Mouse (Mus musculus) brain, embryonic 14.5 days (tissue): ENCODE measurements around the gene Gripap1.

Experiments
- CTCF ChIP-seq: fragments of 200-500 bp; IDR thresholded peaks from 2 replicates; pipeline ENCODE4 v1.5.1; 2012; ENCODE audit warnings: inconsistent platforms, mild to moderate bottlenecking, moderate library complexity, borderline replicate concordance; ENCODE audit not compliant: insufficient read depth, insufficient read length; ENCODE audit errors: extremely low read depth
- POLR2A ChIP-seq: fragments of 200-500 bp; IDR thresholded peaks from 2 replicates; pipeline ENCODE4 v1.6.1; 2012; ENCODE audit warnings: mild to moderate bottlenecking, inconsistent platforms, borderline replicate concordance; ENCODE audit not compliant: poor library complexity, insufficient read depth, insufficient read length, severe bottlenecking; ENCODE audit errors: extremely low read depth

DNA sequence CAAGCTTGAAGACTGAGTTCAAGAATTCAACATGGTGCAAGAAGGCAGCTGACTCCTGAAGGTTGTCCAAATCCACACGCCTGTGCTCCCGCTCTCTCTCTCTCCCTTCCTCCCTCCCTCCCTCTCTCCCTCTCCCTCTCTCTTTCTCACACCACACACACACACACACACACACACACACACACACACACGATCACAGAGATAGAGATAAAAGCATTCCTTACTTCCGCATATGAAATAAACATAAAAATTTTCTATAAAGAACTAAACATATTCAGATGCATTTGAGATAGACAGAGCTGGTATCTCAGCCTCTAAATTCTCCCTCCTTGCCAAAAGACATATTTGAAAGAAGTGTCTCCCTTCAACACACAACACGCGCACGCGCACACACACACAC, 44.1 kb upstream of the Gripap1 start:
- TF ChIP-seq CTCF = no peak
- TF ChIP-seq POLR2A = no peak
